In the genomic region with DNA sequence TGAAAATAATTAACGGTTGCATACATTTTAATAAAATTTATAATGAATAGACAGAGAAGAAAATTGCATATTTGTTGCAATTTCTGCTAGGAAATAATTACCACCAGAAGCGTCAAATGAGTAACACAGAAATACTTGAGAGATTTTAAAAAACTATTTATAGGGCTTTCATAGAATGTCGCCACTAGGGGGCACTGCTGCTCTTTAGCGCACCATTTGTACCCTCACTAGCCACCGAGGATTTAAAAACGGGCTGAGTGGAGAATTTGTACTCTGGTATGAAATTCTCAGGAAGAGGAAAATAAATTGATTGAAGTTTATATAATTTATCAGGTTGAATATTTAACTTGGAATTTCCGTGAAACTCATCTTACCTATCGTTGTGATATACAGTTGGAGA, we compare ENCODE assay signal across 8 mouse cellular contexts.
DNase-seq lines count a peak whose midpoint lies in the region; ATAC-seq and TF ChIP-seq lines count a peak whose summit lies in the region.

No protein-coding gene starts in this region.

- no peak for TF ChIP-seq EP300 in stomach, postnatal 0 days (optimal IDR thresholded peaks at IDR 0.05)

- H3K4me1 ChIP-seq in forebrain, embryonic 10.5 days: no peaks in the 10 kb centered on the region
- H3K4me1 ChIP-seq in forebrain, embryonic 12.5 days: no peaks in the 10 kb centered on the region
- no peaks in the 10 kb centered on the region for H3K4me1 ChIP-seq in cerebellum, adult 2 months (ENCODE audit: control insufficient read depth, insufficient read depth, low read length)
- H3K4me1 ChIP-seq in stomach, postnatal 0 days (replicated peaks; ENCODE audit: control insufficient read depth, insufficient read depth): no peaks in the 10 kb centered on the region

- H3K27me3 ChIP-seq in forebrain, embryonic 10.5 days (ENCODE audit: poor library complexity, severe bottlenecking): no peaks in the 10 kb centered on the region
- no peaks in the 10 kb centered on the region for H3K27me3 ChIP-seq in forebrain, embryonic 12.5 days
- no peaks in the 10 kb centered on the region for H3K27me3 ChIP-seq in cerebellum, adult 2 months (ENCODE audit: control insufficient read depth, insufficient read depth, low read length)
- H3K27me3 ChIP-seq in stomach, postnatal 0 days (ENCODE audit: control insufficient read depth, insufficient read depth, low read length): no peaks in the 10 kb centered on the region

- H3K36me3 ChIP-seq in forebrain, embryonic 10.5 days (replicated peaks): no peaks in the 10 kb centered on the region
- no peaks in the 10 kb centered on the region for H3K36me3 ChIP-seq in forebrain, embryonic 12.5 days (replicated peaks)
- no peaks in the 10 kb centered on the region for H3K36me3 ChIP-seq in stomach, postnatal 0 days (ENCODE audit: control insufficient read depth, insufficient read depth, low read length)

- peak; percentile 60 for DNase-seq in forebrain, embryonic 10.5 days (ENCODE audit: extremely low spot score, low spot score)
- DNase-seq in MEL-GATA-1-ER (ENCODE audit: extremely low read depth, low read depth): peak; percentile 42
- peak; percentile 56 to 69 for DNase-seq in cerebellum, adult 2 months
- peak; percentile 53 to 90 for DNase-seq in frontal cortex, adult 2 months (ENCODE audit: extremely low spot score in 1 of 2, low spot score in 1 of 2)
- DNase-seq in layer of hippocampus, adult 11-12 months (ENCODE audit: low spot score): peak; percentile 76
- peak; percentile 44 for DNase-seq in lung, postnatal 14 days
- peak; percentile 66 for DNase-seq in stomach, postnatal 0 days (ENCODE audit: low spot score)

- WGBS in forebrain, embryonic 10.5 days: 19% methylated on average over 8 of the region's 8 CpGs
- WGBS in forebrain, embryonic 12.5 days: 17% methylated on average over 8 of the region's 8 CpGs
- WGBS in cerebellum, adult 2 months: 21% methylated on average over 8 of the region's 8 CpGs
- WGBS in stomach, postnatal 0 days: 10% methylated on average over 8 of the region's 8 CpGs

- H3K4me2 ChIP-seq in forebrain, embryonic 12.5 days: no peak overlapping the region
- no peak overlapping the region for H3K4me2 ChIP-seq in stomach, postnatal 0 days (replicated peaks; ENCODE audit: low read depth)

- no peak overlapping the region for H3K27ac ChIP-seq in forebrain, embryonic 10.5 days
- H3K27ac ChIP-seq in forebrain, embryonic 12.5 days: no peak overlapping the region
- H3K27ac ChIP-seq in cerebellum, adult 2 months (ENCODE audit: insufficient read depth, low read length): no peak overlapping the region
- H3K27ac ChIP-seq in stomach, postnatal 0 days (replicated peaks): no peak overlapping the region

- TF ChIP-seq POLR2A in cerebellum, adult 2 months (IDR thresholded peaks at IDR 0.05; ENCODE audit: borderline replicate concordance, insufficient read depth, low read length): no peak

- TF ChIP-seq CTCF in cerebellum, adult 2 months (IDR thresholded peaks at IDR 0.05; ENCODE audit: borderline replicate concordance, insufficient read depth, low read depth, low read length): peak; percentile 69
- TF ChIP-seq CTCF in stomach, postnatal 0 days (IDR thresholded peaks at IDR 0.05; ENCODE audit: low read depth): peak; percentile 91

- no peaks in the 10 kb centered on the region for H3K9me3 ChIP-seq in forebrain, embryonic 10.5 days
- H3K9me3 ChIP-seq in forebrain, embryonic 12.5 days: no peaks in the 10 kb centered on the region
- H3K9me3 ChIP-seq in stomach, postnatal 0 days (ENCODE audit: control insufficient read depth, low read length): no peaks in the 10 kb centered on the region

- H3K4me3 ChIP-seq in forebrain, embryonic 10.5 days: no peak overlapping the region
- no peak overlapping the region for H3K4me3 ChIP-seq in forebrain, embryonic 12.5 days (replicated peaks)
- no peak overlapping the region for H3K4me3 ChIP-seq in cerebellum, adult 2 months (replicated peaks; ENCODE audit: insufficient read depth, low read depth, low read length)
- no peak overlapping the region for H3K4me3 ChIP-seq in stomach, postnatal 0 days (ENCODE audit: low read depth, low read length)

- ATAC-seq in forebrain, embryonic 12.5 days (ENCODE audit: low FRiP score): no peak; the same call in none of the 2 replicates
- ATAC-seq in stomach, postnatal 0 days (ENCODE audit: low FRiP score, low TSS enrichment): no peak

- H3K9ac ChIP-seq in forebrain, embryonic 12.5 days: no peak overlapping the region
- H3K9ac ChIP-seq in stomach, postnatal 0 days (ENCODE audit: low read length): no peak overlapping the region
